Mouse (Mus musculus): ENCODE results near the gene Suclg1. TPM values are rescaled to one million over a fixed set of nuclear protein-coding genes. Genes with fewer than 3 reads are reported as not detected.

Suclg1 gene
- polyA plus RNA-seq, 1 experiment from 2014 or later: 154 TPM

- Histone ChIP-seq H3K4me2 (no peak overlapping the region), H3K36me3 (no peaks in the 10 kb centered on the region), H3K9me3 (no peaks in the 10 kb centered on the region), H3K4me1 (replicated peaks) (peaks cover 14% of the 10 kb centered on the region), H3K27me3 (no peaks in the 10 kb centered on the region), H3K9ac (replicated peaks) (no peak overlapping the region), H3K27ac (no peak overlapping the region), H3K4me3 (replicated peaks) (no peak overlapping the region)
- ATAC-seq (ENCODE audit: insufficient number of reproducible peaks, insufficient read depth, low FRiP score, low TSS enrichment, low read depth): no peak
- WGBS: 42% methylated on average over 10 of the region's 10 CpGs
These were observed 20.6 kb upstream of the Suclg1 start for GRCm38 (mm10) chr6:73227376-73228158.

GRCm38 (mm10) chr6:73228408-73228807, 19.8 kb upstream of the Suclg1 start:
- Histone ChIP-seq H3K4me3 (replicated peaks) (no peak overlapping the region), H3K4me2 (no peak overlapping the region), H3K27ac (peak overlapping the region; percentile 80), H3K27me3 (no peaks in the 10 kb centered on the region), H3K9ac (replicated peaks) (no peak overlapping the region), H3K4me1 (replicated peaks) (peaks cover 8% of the 10 kb centered on the region), H3K9me3 (no peaks in the 10 kb centered on the region), H3K36me3 (no peaks in the 10 kb centered on the region)
- WGBS: 14% methylated on average over 4 of the region's 4 CpGs
- peak; percentile 60 for ATAC-seq (ENCODE audit: insufficient number of reproducible peaks, insufficient read depth, low FRiP score, low TSS enrichment, low read depth)

GRCm38 (mm10) chr6:73228881-73229280, 19.3 kb upstream of the Suclg1 start:
- no peaks in the 10 kb centered on the region for H3K36me3 ChIP-seq
- no peaks in the 10 kb centered on the region for H3K27me3 ChIP-seq
- no peaks in the 10 kb centered on the region for H3K9me3 ChIP-seq
- H3K9ac ChIP-seq (replicated peaks): no peak overlapping the region
- H3K4me3 ChIP-seq (replicated peaks): no peak overlapping the region
- ATAC-seq (ENCODE audit: insufficient number of reproducible peaks, insufficient read depth, low FRiP score, low TSS enrichment, low read depth): no peak; the same call in 1 of the 2 replicates
- no peak overlapping the region for H3K4me2 ChIP-seq
- H3K4me1 ChIP-seq (replicated peaks): peaks cover 8% of the 10 kb centered on the region
- WGBS: 59% methylated on average over 3 of the region's 3 CpGs
- H3K27ac ChIP-seq: peak overlapping the region; percentile 80

GRCm38 (mm10) chr6:73232152-73232584, 16.0 kb upstream of the Suclg1 start:
- WGBS: 88% methylated on average over 12 of the region's 12 CpGs
- Histone ChIP-seq H3K27me3 (no peaks in the 10 kb centered on the region), H3K9ac (replicated peaks) (no peak overlapping the region), H3K9me3 (no peaks in the 10 kb centered on the region), H3K4me1 (replicated peaks) (peaks cover 8% of the 10 kb centered on the region), H3K27ac (no peak overlapping the region), H3K4me2 (no peak overlapping the region), H3K36me3 (no peaks in the 10 kb centered on the region), H3K4me3 (replicated peaks) (no peak overlapping the region)
- no peak for ATAC-seq (ENCODE audit: insufficient number of reproducible peaks, insufficient read depth, low FRiP score, low TSS enrichment, low read depth)

- 96% methylated on average over 6 of the region's 6 CpGs for WGBS
- H3K27ac ChIP-seq: no peak overlapping the region
- ATAC-seq (ENCODE audit: insufficient number of reproducible peaks, insufficient read depth, low FRiP score, low TSS enrichment, low read depth): no peak
- no peak overlapping the region for H3K9ac ChIP-seq (replicated peaks)
- no peak overlapping the region for H3K4me2 ChIP-seq
- no peaks in the 10 kb centered on the region for H3K36me3 ChIP-seq
- peaks cover 7% of the 10 kb centered on the region; the same call in 1 of the 2 replicates for H3K9me3 ChIP-seq
- peaks cover 8% of the 10 kb centered on the region for H3K4me1 ChIP-seq (replicated peaks)
- H3K4me3 ChIP-seq (replicated peaks): no peak overlapping the region
- no peaks in the 10 kb centered on the region for H3K27me3 ChIP-seq
These were observed 14.9 kb upstream of the Suclg1 start for GRCm38 (mm10) chr6:73233202-73233726.

GRCm38 (mm10) chr6:73234302-73234900, 13.8 kb upstream of the Suclg1 start:
- no peaks in the 10 kb centered on the region for H3K4me1 ChIP-seq (replicated peaks)
- H3K27me3 ChIP-seq: no peaks in the 10 kb centered on the region
- peaks cover 9% of the 10 kb centered on the region; the same call in 1 of the 2 replicates for H3K9me3 ChIP-seq
- no peaks in the 10 kb centered on the region for H3K36me3 ChIP-seq
- 86% methylated on average over 6 of the region's 6 CpGs for WGBS
- H3K4me2 ChIP-seq: no peak overlapping the region
- no peak overlapping the region for H3K4me3 ChIP-seq (replicated peaks)
- H3K27ac ChIP-seq: no peak overlapping the region
- H3K9ac ChIP-seq (replicated peaks): no peak overlapping the region
- ATAC-seq (ENCODE audit: insufficient number of reproducible peaks, insufficient read depth, low FRiP score, low TSS enrichment, low read depth): no peak

GRCm38 (mm10) chr6:73235650-73236049, 12.5 kb upstream of the Suclg1 start:
- peaks cover 9% of the 10 kb centered on the region; the same call in 1 of the 2 replicates for H3K9me3 ChIP-seq
- no peak overlapping the region for H3K4me2 ChIP-seq
- H3K4me3 ChIP-seq (replicated peaks): no peak overlapping the region
- no peak overlapping the region for H3K9ac ChIP-seq (replicated peaks)
- H3K36me3 ChIP-seq: no peaks in the 10 kb centered on the region
- no peaks in the 10 kb centered on the region for H3K4me1 ChIP-seq (replicated peaks)
- ATAC-seq (ENCODE audit: insufficient number of reproducible peaks, insufficient read depth, low FRiP score, low TSS enrichment, low read depth): no peak
- H3K27ac ChIP-seq: no peak overlapping the region
- H3K27me3 ChIP-seq: no peaks in the 10 kb centered on the region
- 70% methylated on average over 3 of the region's 3 CpGs for WGBS

GRCm38 (mm10) chr6:73246821-73247220, 1.4 kb upstream of the Suclg1 start:
- 76% methylated on average over 2 of the region's 2 CpGs for WGBS
- no peak overlapping the region for H3K4me2 ChIP-seq
- H3K4me3 ChIP-seq (replicated peaks): no peak overlapping the region
- H3K9ac ChIP-seq (replicated peaks): no peak overlapping the region
- ATAC-seq (ENCODE audit: insufficient number of reproducible peaks, insufficient read depth, low FRiP score, low TSS enrichment, low read depth): no peak
- H3K4me1 ChIP-seq (replicated peaks): peaks cover 12% of the 10 kb centered on the region
- H3K36me3 ChIP-seq: no peaks in the 10 kb centered on the region
- H3K9me3 ChIP-seq: no peaks in the 10 kb centered on the region
- H3K27me3 ChIP-seq: no peaks in the 10 kb centered on the region
- H3K27ac ChIP-seq: no peak overlapping the region

GRCm38 (mm10) chr6:73247452-73247851, 730 bp upstream of the Suclg1 start:
- Histone ChIP-seq H3K27ac (no peak overlapping the region), H3K9me3 (no peaks in the 10 kb centered on the region), H3K4me1 (replicated peaks) (peaks cover 12% of the 10 kb centered on the region), H3K9ac (replicated peaks) (no peak overlapping the region), H3K36me3 (no peaks in the 10 kb centered on the region), H3K4me3 (replicated peaks) (peak overlapping the region; percentile 94), H3K27me3 (no peaks in the 10 kb centered on the region), H3K4me2 (peak overlapping the region; percentile 77)
- no peak for ATAC-seq (ENCODE audit: insufficient number of reproducible peaks, insufficient read depth, low FRiP score, low TSS enrichment, low read depth)
- 38% methylated on average over 4 of the region's 4 CpGs for WGBS

GRCm38 (mm10) chr6:73249049-73249422, 854 bp downstream of the Suclg1 start:
- H3K4me1 ChIP-seq (replicated peaks): peaks cover 13% of the 10 kb centered on the region
- H3K27me3 ChIP-seq: no peaks in the 10 kb centered on the region
- H3K4me3 ChIP-seq (replicated peaks): peak overlapping the region; percentile 94
- no peaks in the 10 kb centered on the region for H3K9me3 ChIP-seq
- WGBS: 10% methylated on average over 12 of the region's 12 CpGs
- peak overlapping the region; percentile 88 for H3K9ac ChIP-seq (replicated peaks)
- peak overlapping the region; percentile 77 for H3K4me2 ChIP-seq
- no peak overlapping the region; the same call in 1 of the 2 replicates for H3K27ac ChIP-seq
- no peak for ATAC-seq (ENCODE audit: insufficient number of reproducible peaks, insufficient read depth, low FRiP score, low TSS enrichment, low read depth)
- no peaks in the 10 kb centered on the region for H3K36me3 ChIP-seq

- H3K27me3 ChIP-seq: no peaks in the 10 kb centered on the region
- H3K9me3 ChIP-seq: no peaks in the 10 kb centered on the region
- peak overlapping the region; percentile 77 for H3K4me2 ChIP-seq
- WGBS: 78% methylated on average over 4 of the region's 4 CpGs
- H3K4me1 ChIP-seq (replicated peaks): peaks cover 20% of the 10 kb centered on the region
- H3K4me3 ChIP-seq (replicated peaks): 0 out of 2 replicates have a peak overlapping the region, but pooled peaks have one; percentile 94
- H3K9ac ChIP-seq (replicated peaks): no peak overlapping the region
- ATAC-seq (ENCODE audit: insufficient number of reproducible peaks, insufficient read depth, low FRiP score, low TSS enrichment, low read depth): no peak
- H3K36me3 ChIP-seq: no peaks in the 10 kb centered on the region
- H3K27ac ChIP-seq: no peak overlapping the region
These were observed 1.7 kb downstream of the Suclg1 start for GRCm38 (mm10) chr6:73249851-73250250.

Measured in limb, embryonic 12.5 days (tissue).